Mouse (Mus musculus): ENCODE measurements at regions not wholly inside any gene's neighbourhood (a gene's known extent, or its start where the extent isn't known, plus 50 kb on each side); places are given as distances from the start of the nearest gene placed in this dataset.

DNA sequence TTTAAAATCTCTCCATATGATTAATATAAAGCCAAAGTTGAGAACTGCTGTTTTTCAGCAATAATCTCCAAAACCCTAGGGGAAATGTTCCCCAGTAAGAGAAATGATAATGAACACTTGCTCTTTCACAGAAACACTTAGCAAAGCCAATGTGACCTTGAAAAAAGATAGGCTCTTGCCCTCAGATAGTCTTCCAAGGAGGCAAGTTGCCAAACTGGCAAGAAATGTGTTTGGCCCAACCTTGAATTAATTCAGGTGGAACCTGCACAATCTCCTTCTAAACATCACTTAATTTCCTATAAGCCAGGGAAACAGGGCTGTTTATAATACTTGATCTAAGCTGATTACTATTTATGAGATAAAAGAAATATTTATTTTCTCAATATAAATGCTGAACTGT is 244.0 kb upstream of the Gnaz start:
- DNase-seq (ENCODE audit: low spot score in 2 of 2): no peak

GRCm38 (mm10) chr10:74749446-74749845 is 217.5 kb upstream of the Gnaz start:
- no peak for DNase-seq (ENCODE audit: low spot score in 2 of 2)

GRCm38 (mm10) chr10:74750879-74751278 is 216.1 kb upstream of the Gnaz start:
- no peak for DNase-seq (ENCODE audit: low spot score in 2 of 2)

DNA sequence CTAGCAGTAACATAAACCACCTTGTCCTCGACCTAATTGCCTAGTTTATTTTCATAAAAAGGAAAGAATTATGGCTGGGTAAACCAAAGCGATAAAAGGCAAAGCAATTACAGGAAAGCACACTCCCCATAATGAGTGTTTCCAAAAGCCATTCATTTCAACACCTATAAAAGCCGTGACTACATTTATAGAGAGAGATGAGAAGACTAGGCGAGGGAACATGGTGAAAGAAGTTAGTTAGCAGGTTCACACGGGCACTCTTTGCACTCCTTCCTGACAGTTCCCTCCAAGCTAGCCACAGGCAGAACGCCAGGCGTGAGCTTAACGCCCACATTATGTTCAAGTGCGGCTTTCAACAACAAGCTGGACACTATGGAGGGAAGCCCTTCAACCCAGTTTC is 206.2 kb upstream of the Gnaz start:
- DNase-seq (ENCODE audit: low spot score in 2 of 2): no peak

DNA sequence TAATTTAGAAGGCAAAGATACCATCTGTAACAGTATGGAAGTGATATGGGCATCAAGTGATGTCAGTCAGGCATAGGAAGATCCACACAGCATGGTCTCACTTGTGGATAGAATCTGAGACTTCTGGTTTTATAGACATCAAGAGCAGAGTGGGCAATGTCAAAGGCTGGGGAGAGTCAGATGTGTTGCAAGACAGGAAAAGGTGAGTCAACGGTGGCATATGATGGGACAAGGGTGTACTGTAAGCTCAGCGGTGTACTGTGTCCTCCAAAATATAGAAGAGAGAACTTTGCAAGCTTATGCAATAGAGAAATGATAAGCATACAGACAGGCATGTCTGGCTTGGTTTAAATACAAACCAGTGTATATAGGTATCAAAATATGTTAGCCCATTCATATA is 177.7 kb upstream of the Gnaz start:
- no peak for DNase-seq (ENCODE audit: low spot score in 2 of 2)

DNA sequence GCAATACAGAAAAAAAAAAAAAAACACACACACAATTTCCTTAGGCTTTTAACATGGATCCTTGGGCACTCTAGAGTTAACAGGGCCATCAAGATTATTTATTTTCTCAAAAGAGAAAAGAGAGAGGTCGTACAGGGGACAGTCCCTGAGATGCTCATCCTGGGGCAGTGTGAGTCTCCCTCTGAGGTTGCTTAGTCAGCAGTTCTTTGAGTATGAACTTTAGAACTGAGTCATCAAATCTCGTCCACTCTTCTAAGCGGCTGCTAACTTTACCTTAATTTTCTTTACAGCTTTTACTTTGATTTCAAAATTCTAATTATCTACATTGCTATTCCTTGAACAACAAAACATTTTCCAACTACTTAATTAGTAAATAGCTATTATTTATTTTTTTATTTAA is 177.0 kb upstream of the Gnaz start:
- DNase-seq (ENCODE audit: low spot score in 2 of 2): no peak

- DNase-seq (ENCODE audit: low spot score in 2 of 2): no peak
Measured at GRCm38 (mm10) chr10:74823395-74823794, 143.6 kb upstream of the Gnaz start.

DNA sequence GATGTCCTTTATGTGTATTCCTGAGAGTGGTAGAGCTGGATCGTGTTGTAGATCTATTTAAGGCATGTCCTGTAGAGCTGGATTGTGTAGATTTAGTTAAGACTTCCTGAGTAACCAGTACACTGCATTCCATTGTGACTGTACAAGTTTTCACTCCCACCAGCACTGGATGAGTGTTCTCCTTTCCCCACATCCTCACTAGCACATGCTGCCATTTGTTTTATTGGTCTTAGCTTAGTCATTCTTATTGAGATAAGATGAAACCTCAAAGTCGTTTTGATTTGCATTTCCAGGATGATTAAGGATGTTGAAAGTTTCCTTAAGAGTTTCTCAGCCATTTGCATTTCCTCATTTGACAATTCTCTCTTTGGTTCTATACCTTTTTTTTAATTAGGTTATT is 132.6 kb upstream of the Gnaz start:
- no peak for DNase-seq (ENCODE audit: low spot score in 2 of 2)

DNA sequence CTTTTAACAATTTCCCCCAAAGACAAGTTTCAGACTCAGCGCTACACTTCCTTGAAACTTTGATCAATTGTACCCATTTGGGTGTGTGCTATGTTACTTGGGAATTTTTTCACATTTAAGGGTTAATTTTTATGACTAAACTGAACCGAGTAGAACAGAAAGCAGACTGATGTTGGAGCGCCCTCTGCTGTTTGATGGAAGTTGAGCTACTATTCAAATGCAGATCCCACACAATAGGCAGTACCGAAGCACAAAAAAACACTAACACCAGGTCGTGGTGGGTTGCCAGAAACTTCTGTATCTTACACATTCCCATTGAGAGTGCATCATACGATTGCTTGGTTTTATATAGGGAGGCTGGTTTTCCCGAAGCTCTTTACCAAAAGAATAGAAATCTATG is 118.6 kb upstream of the Gnaz start:
- DNase-seq (ENCODE audit: low spot score in 2 of 2): peak; percentile 53 to 73

GRCm38 (mm10) chr10:74854991-74855664 is 111.8 kb upstream of the Gnaz start:
- DNase-seq (ENCODE audit: low spot score in 2 of 2): no peak

Measured in frontal cortex, postnatal 25 days (tissue).